Mouse (Mus musculus): ENCODE measurements around the gene Hoxa7.

The Hoxa7 gene

GRCm38 (mm10) chr6:52177061-52177735, 44.5 kb downstream of the Hoxa7 start, which contains the start of gene 5730596B20Rik:
TSS of gene 5730596B20Rik (plus strand) at chr6:52177498.
- DNase-seq (ENCODE audit: low spot score in 2 of 2), result no peak

DNA sequence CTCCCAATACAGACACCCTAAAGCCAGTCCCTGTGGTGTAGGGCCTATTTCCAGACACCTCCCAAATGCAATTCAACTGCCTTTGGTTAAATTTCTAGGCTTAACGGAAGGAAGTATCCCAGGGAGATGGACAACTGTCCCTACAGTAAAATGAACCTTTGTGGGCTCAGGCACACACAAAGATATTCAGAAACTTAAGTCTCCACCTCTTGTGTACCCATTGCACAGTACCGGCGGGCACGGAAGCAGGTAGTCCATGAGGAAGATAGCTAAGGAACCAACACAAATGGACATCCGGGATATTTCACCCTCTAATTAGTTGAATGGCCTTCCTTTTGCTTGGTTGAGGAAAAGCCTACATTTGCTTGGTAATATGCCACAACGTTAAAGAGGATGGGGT, 45.3 kb downstream of the Hoxa7 start:
- no peak for DNase-seq (ENCODE audit: low spot score in 2 of 2)

- DNase-seq (ENCODE audit: low spot score in 2 of 2), result no peak
Observed at GRCm38 (mm10) chr6:52175864-52176263, 45.8 kb downstream of the Hoxa7 start.

GRCm38 (mm10) chr6:52174968-52175751, 46.5 kb downstream of the Hoxa7 start:
- no peak for DNase-seq (ENCODE audit: low spot score in 2 of 2)

DNA sequence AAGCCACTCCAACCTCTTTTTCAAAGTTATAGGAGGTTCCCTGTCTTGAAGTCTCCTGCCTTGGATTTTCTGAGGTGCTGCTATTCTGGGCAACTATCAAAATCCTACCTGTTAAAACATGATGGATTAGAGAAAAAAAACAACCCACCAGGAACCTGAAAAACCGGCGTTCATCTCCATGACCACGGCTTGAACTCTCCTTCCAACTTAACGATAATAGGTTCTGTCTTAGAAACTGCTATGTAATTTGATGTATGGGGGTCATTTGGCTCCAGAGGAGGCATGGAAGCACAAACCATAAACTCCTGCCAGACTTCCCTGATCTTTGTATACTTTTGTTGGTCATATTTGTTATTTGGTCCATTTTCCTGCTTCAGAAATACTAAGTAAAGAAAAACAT, 48.0 kb downstream of the Hoxa7 start:
- DNase-seq (ENCODE audit: low spot score in 2 of 2), result no peak

DNA sequence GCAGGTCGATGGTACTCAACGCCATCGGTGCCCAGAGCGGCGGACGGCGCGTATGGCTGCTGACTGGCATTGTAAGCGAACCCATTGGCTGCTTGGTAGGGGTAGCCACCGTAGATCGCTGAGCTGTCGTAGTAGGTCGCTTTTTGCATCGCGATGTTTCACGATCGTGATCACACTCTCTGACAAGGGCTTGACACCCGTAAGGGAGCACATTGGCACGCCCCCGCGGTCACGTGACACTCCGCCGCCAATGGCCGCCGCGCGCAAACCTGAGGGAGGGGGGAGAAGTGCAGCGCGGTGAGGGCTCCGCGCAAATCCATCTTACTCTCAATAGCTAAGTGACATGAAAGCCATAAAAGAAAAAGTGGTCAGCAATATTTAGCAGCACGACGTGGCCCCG, 49.2 kb downstream of the Hoxa7 start:
- DNase-seq (ENCODE audit: low spot score in 2 of 2), result no peak

DNA sequence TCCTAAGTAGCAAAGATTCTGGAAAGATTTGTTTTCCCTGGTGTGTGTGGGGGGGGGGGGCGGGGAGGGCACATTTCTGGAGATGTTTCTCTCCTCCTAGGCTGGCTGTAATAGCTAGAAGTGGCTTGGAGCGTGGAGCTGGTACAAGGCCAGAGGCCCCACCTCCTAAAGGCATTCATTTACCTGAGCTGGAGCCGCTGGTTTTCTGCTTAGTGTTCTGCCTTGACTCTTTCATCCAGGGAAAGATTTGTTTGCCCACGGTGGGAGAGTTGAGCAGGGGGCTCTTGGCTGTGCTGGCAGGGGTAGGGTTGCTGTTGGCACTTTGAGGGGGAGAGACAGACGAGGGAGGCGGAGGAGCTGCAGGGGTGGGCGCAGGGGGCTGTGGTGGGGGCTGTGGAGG, 49.7 kb downstream of the Hoxa7 start:
- no peak for DNase-seq (ENCODE audit: low spot score in 2 of 2)

- DNase-seq (ENCODE audit: low spot score in 2 of 2), result no peak
Observed at GRCm38 (mm10) chr6:52171331-52171730, 50.3 kb downstream of the Hoxa7 start.

GRCm38 (mm10) chr6:52170898-52171223, 50.8 kb downstream of the Hoxa7 start:
- DNase-seq (ENCODE audit: low spot score in 2 of 2), result no peak

DNA sequence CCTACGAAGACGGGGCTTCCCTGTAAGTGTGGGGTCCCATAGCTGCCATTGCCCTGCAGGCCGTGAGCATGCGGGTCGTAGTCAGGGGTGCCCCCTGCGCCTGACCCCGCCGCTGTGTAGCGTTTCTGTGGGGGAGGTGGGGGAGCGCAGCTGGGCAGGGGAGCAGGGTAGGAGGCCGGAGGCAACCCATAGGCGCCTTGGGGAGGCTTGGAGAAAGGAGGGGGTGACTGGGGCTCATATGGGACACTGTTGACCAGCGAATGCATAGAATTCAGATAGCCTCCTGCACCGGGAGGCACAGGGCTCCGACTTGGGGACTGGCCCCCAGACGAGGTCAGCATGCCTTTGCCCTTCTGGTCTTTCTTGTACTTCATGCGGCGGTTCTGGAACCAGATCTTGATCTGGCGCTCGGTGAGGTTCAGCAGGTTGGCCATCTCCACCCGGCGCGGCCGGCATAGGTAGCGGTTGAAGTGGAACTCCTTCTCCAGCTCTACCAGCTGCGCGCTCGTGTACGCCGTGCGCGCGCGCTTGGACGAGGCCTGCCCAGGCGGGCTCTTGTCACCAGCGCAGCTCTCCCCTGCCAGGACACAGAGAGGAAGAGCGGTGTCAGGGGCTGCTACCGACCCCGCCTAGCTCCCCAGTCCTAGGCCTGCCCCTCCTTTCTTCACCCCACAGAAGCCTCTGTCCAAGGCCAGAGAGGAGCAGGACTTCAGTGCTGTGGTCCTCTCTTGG, 51.3 kb downstream of the Hoxa7 start:
- no peak for DNase-seq (ENCODE audit: low spot score in 2 of 2)

DNA sequence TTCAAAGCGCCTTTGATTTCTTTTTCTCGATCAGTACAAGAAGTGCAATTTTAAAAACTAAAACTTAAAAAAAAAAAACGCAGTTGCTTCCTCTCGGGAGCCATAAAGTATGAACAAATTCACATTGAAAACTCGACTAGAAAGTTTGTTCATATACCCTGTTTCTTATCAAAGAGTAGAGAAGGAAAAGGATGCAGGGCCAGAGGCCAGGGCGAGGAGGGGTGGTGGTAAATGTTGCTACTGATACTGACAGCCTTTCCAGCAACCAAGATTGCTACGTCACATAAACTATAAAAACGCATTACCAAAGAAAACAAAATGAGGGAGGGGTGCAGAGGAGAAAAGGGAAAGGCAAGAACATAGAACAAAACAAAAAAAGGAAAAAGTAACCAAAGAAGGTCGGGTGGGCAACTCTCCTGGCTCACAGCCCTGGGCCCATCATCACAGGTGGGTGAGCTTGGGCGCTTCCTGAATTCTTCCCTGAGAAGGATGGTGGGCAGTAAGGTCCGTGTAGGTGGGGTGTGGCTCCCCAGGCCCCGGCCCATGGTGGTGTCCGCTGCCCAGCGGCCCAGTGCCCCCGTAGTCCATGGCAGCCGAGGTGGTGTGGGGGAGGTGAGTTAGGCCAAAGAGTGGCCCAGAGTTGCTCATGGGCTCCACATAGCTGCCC, 52.0 kb downstream of the Hoxa7 start:
- DNase-seq (ENCODE audit: low spot score in 2 of 2), result no peak

DNA sequence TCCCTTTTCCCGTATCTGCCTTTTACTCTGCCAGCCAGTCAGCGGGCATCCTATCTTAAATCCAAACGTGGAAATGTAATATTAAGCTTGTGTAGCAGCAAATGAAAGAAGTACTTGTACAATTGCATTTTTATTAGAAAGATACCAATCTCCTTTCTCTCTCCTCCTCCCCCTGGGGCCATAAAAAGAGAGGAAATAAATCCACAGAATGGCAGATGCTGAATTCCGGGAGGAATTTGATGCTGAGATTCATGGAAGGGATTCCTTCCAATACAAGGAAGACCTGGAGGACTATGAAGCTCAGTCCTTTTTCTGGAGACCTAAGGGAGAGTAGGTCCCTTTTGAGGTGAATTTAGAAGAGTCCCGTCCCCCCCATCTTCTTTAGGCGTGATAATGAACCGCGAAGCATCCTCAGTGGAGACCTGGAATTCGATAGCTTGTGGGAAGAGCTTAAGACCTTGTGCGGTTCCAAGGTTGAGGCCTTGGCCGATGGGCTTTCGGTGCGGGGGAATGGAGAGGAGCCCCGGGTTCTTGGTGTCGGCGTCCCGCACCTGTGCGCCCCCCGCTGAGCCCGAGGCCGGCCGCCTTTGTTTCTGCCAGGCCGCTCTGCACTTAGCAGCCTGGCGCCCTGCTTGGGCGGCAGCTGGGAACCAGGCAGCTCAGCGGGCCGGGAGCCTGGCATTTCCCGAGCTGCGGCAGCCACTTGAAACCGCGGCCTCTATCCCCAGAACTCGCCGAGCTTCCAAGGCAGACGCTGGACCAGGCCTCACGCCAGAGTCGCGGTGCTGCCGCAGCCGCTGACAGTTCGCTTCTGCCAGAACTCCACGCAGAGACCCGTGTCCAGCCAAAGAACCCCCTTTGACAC, 53.2 kb downstream of the Hoxa7 start:
- no peak for DNase-seq (ENCODE audit: low spot score in 2 of 2)

GRCm38 (mm10) chr6:52167736-52168161, 53.9 kb downstream of the Hoxa7 start:
- DNase-seq (ENCODE audit: low spot score in 2 of 2), result no peak

- DNase-seq (ENCODE audit: low spot score in 2 of 2), result no peak
Observed at GRCm38 (mm10) chr6:52167176-52167575, 54.5 kb downstream of the Hoxa7 start.

DNA sequence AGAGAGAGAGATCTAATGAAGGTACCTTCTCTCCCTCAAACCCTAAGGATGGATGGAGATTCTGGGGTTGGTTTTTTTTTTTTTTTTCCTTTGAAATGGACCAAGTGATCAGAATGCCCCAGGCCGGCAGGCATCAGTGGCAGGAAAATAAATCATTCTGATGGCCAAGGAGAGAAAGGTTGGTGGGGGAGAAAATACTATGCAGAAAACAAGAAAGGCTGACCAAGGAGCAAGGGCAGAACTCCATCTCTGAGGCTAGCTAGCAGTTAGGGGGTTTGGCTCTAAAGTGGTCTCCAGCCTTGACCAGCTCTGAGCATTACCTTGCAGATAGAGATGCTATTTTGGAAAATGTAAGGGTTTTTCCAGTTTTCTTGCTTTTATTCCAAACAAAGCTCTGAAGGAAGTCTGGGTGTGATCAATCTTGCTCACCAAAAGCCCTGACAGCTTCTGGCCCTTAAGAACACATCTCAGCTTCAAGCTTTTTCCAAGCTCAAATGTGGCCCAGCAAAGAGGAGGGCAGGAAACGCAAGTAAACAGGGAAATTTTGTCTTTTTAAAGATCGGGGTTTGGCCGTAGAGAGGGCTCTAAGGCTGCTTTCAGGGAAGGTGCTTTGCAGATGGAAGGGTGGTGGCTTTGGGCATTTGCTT, 55.1 kb downstream of the Hoxa7 start:
- no peak for DNase-seq (ENCODE audit: low spot score in 2 of 2)

- no peak for DNase-seq (ENCODE audit: low spot score in 2 of 2)
Observed at GRCm38 (mm10) chr6:52165441-52166370, 55.9 kb downstream of the Hoxa7 start.

- DNase-seq (ENCODE audit: low spot score in 2 of 2), result no peak
Observed at GRCm38 (mm10) chr6:52164626-52165440, 56.8 kb downstream of the Hoxa7 start, which contains the start of gene Hoxa2. TSS of gene Hoxa2 (minus strand) at chr6:52164831.
